In genomic region chr8:117256292-117256938, GRCm38 (mm10) we compare ENCODE assay signal across 8 mouse cellular contexts. TPM values are rescaled to one million over a fixed set of nuclear protein-coding genes. Genes with fewer than 3 reads are reported as not detected.
DNase-seq lines count a peak whose midpoint lies in the region; ATAC-seq and TF ChIP-seq lines count a peak whose summit lies in the region.

No protein-coding gene starts in this region.

- intact Hi-C loops in heart, postnatal 10 days (cut with DNase I) = no loop called here

- DNase-seq in heart, postnatal 10 days = peak; percentile 95
- peak; percentile 95 for DNase-seq in layer of hippocampus, adult 11-12 months (ENCODE audit: low spot score)
- peak; percentile 97 for DNase-seq in liver, postnatal 0 days
- DNase-seq in telencephalon, adult 2 months (ENCODE audit: low read depth, low spot score) = peak; percentile 74

- TF ChIP-seq POLR2A in ES-Bruce4 (IDR thresholded peaks at IDR 0.05; ENCODE audit: insufficient read depth, low read length) = no peak

- H3K36me3 ChIP-seq in ES-Bruce4 (ENCODE audit: control insufficient read depth, insufficient read depth, low read length, poor library complexity, severe bottlenecking) = no peaks in the 10 kb centered on the region
- H3K36me3 ChIP-seq in forebrain, embryonic 13.5 days (ENCODE audit: poor library complexity, severe bottlenecking) = no peaks in the 10 kb centered on the region
- H3K36me3 ChIP-seq in liver, postnatal 0 days (replicated peaks; ENCODE audit: insufficient read depth, low read length) = 0 out of 2 replicates have a peak, but pooled peaks cover 6% of the 10 kb centered on the region
- H3K36me3 ChIP-seq in neural tube, embryonic 13.5 days = no peaks in the 10 kb centered on the region

- TF ChIP-seq EP300 in ES-Bruce4 (IDR thresholded peaks at IDR 0.05; ENCODE audit: insufficient read depth, low read depth, low read length) = no peak
- TF ChIP-seq EP300 in liver, postnatal 0 days (IDR thresholded peaks at IDR 0.05; ENCODE audit: low read depth) = no peak

- H3K27ac ChIP-seq in ES-Bruce4 (ENCODE audit: insufficient read depth, low read length) = no peak overlapping the region
- H3K27ac ChIP-seq in forebrain, embryonic 13.5 days = peak overlapping the region; percentile 90
- H3K27ac ChIP-seq in liver, postnatal 0 days (ENCODE audit: low read depth) = peak overlapping the region; percentile 97
- H3K27ac ChIP-seq in neural tube, embryonic 13.5 days (replicated peaks) = peak overlapping the region; percentile 97

- WGBS in forebrain, embryonic 13.5 days = 1% methylated on average over 35 of the region's 92 CpGs
- WGBS in liver, postnatal 0 days (ENCODE audit: insufficient replicate concordance) = 4% methylated on average over 61 of the region's 92 CpGs
- 1% methylated on average over 56 of the region's 92 CpGs for WGBS in neural tube, embryonic 13.5 days

- peak overlapping the region; percentile 97 for H3K9ac ChIP-seq in ES-Bruce4 (ENCODE audit: low read depth, poor library complexity, severe bottlenecking)
- peak overlapping the region; percentile 98 for H3K9ac ChIP-seq in forebrain, embryonic 13.5 days
- H3K9ac ChIP-seq in liver, postnatal 0 days (replicated peaks) = peak overlapping the region; percentile 96
- H3K9ac ChIP-seq in neural tube, embryonic 13.5 days = peak overlapping the region; percentile 98

- ATAC-seq in cerebellum, adult (ENCODE audit: insufficient number of reproducible peaks, low FRiP score, low TSS enrichment) = peak; percentile 82
- peak; percentile 88 for ATAC-seq in forebrain, embryonic 13.5 days
- ATAC-seq in liver, postnatal 0 days = peak; percentile 85
- peak; percentile 81 for ATAC-seq in neural tube, embryonic 13.5 days (ENCODE audit: low read depth)

- H3K4me1 ChIP-seq in ES-Bruce4 (ENCODE audit: control insufficient read depth, insufficient read depth, low read length) = peaks cover 10% of the 10 kb centered on the region
- peaks cover 34% of the 10 kb centered on the region for H3K4me1 ChIP-seq in forebrain, embryonic 13.5 days
- peaks cover 35% of the 10 kb centered on the region for H3K4me1 ChIP-seq in liver, postnatal 0 days (ENCODE audit: insufficient read depth)
- peaks cover 37% of the 10 kb centered on the region for H3K4me1 ChIP-seq in neural tube, embryonic 13.5 days (replicated peaks)

- TF ChIP-seq CTCF in ES-Bruce4 (IDR thresholded peaks at IDR 0.05; ENCODE audit: low read depth, low read length) = no peak
- no peak for TF ChIP-seq CTCF in liver, postnatal 0 days (IDR thresholded peaks at IDR 0.05; ENCODE audit: low read depth)

- H3K4me2 ChIP-seq in forebrain, embryonic 13.5 days = peak overlapping the region; percentile 92
- peak overlapping the region; percentile 95 for H3K4me2 ChIP-seq in liver, postnatal 0 days (ENCODE audit: low read depth, low read length)
- H3K4me2 ChIP-seq in neural tube, embryonic 13.5 days = peak overlapping the region; percentile 89

- H3K9me3 ChIP-seq in ES-Bruce4 (replicated peaks; ENCODE audit: control insufficient read depth, insufficient read depth, low read length, poor library complexity, severe bottlenecking) = no peaks in the 10 kb centered on the region
- H3K9me3 ChIP-seq in forebrain, embryonic 13.5 days (replicated peaks) = 0 out of 2 replicates have a peak, but pooled peaks cover 4% of the 10 kb centered on the region
- no peaks in the 10 kb centered on the region for H3K9me3 ChIP-seq in liver, postnatal 0 days (ENCODE audit: low read length)
- no peaks in the 10 kb centered on the region for H3K9me3 ChIP-seq in neural tube, embryonic 13.5 days

- peak overlapping the region; percentile 86 for H3K4me3 ChIP-seq in ES-Bruce4 (ENCODE audit: low read depth, low read length)
- peak overlapping the region; percentile 98 for H3K4me3 ChIP-seq in forebrain, embryonic 13.5 days
- peak overlapping the region; percentile 87 for H3K4me3 ChIP-seq in liver, postnatal 0 days (ENCODE audit: low read depth, low read length)
- peak overlapping the region; percentile 89 for H3K4me3 ChIP-seq in neural tube, embryonic 13.5 days

- H3K27me3 ChIP-seq in ES-Bruce4 (ENCODE audit: control insufficient read depth, insufficient read depth, low read length, poor library complexity, severe bottlenecking) = no peaks in the 10 kb centered on the region
- H3K27me3 ChIP-seq in forebrain, embryonic 13.5 days = no peaks in the 10 kb centered on the region
- no peaks in the 10 kb centered on the region for H3K27me3 ChIP-seq in liver, postnatal 0 days (ENCODE audit: insufficient read depth, low read length)
- H3K27me3 ChIP-seq in neural tube, embryonic 13.5 days = no peaks in the 10 kb centered on the region

RNA-seq across cellular contexts. Expression of gene Cmip, which starts 0.4 kb away (rescaled TPM):
- 64.9 and 67.9 TPM in 2 replicates for polyA plus RNA-seq in ES-Bruce4 (2011; ENCODE audit: insufficient read depth, insufficient read length, low read depth, missing spikeins)
- polyA plus RNA-seq in forebrain, embryonic 13.5 days (2015; fragmentation: Nextera tagmentation; extraction: Ambion mirVana) = 39.0 and 45.4 TPM in 2 replicates
- 10 to 100 TPM; 32.8 to 38.5 TPM for total RNA-seq in heart, postnatal 10 days (2021)
- 22.3 and 22.6 TPM in 2 replicates for polyA plus RNA-seq in liver, postnatal 0 days (2015; fragmentation: Nextera tagmentation; extraction: Ambion mirVana)
- 106 and 115 TPM in 2 replicates for polyA plus RNA-seq in neural tube, embryonic 13.5 days (2015; fragmentation: Nextera tagmentation; extraction: Ambion mirVana)
